Mouse (Mus musculus) midbrain, embryonic 16.5 days (tissue): ENCODE data around the gene Stxbp3. TPM values are rescaled to one million over a fixed set of nuclear protein-coding genes. Genes with fewer than 3 reads are reported as not detected.
"Not testable (repeated sequence)": the region's sequence is repeated elsewhere in the genome, so short reads cannot be mapped to it uniquely, and the experiment has no call there.

Experiments
- ATAC-seq: fragments of 200-750 bp; cut with Nextera tagmentation; 2 replicates; pipeline ENCODE4 v1.8.0; 2017; ENCODE audit warnings: moderate TSS enrichment
- H3K27ac ChIP-seq: fragments of 300-500 bp; sonication (generic); 2 replicates; pipeline ENCODE4 v1.5.1; 2014; ENCODE audit warnings: mild to moderate bottlenecking, low read length, mixed read lengths
- H3K27me3 ChIP-seq: fragments of 300-500 bp; sonication (generic); 2 replicates; pipeline ENCODE4 v1.6.1; 2014; ENCODE audit warnings: low read depth, low read length, mixed read lengths; ENCODE audit not compliant: control insufficient read depth, insufficient read depth
- H3K36me3 ChIP-seq: fragments of 300-500 bp; sonication (generic); 2 replicates; pipeline ENCODE4 v1.6.1; 2014; ENCODE audit warnings: mild to moderate bottlenecking, low read length, moderate library complexity, mixed read lengths; ENCODE audit not compliant: control insufficient read depth, insufficient read depth
- H3K4me1 ChIP-seq: fragments of 300-500 bp; sonication (generic); 2 replicates; pipeline ENCODE4 v1.6.1; 2014; ENCODE audit warnings: mild to moderate bottlenecking, low read length, mixed read lengths; ENCODE audit not compliant: control insufficient read depth, insufficient read depth
- H3K4me2 ChIP-seq: fragments of 300-500 bp; sonication (generic); 2 replicates; pipeline ENCODE4 v1.6.1; 2014; ENCODE audit warnings: mild to moderate bottlenecking, low read length, mixed read lengths
- H3K4me3 ChIP-seq: fragments of 300-500 bp; sonication (generic); 2 replicates; pipeline ENCODE4 v1.5.1; 2014; ENCODE audit warnings: low read depth, mild to moderate bottlenecking, low read length, moderate library complexity, mixed read lengths
- H3K9ac ChIP-seq: fragments of 300-500 bp; sonication (generic); 2 replicates; pipeline ENCODE4 v1.6.1; 2014; ENCODE audit warnings: low read depth, low read length, mixed read lengths
- H3K9me3 ChIP-seq: fragments of 300-500 bp; sonication (generic); replicated peaks from 2 replicates; pipeline ENCODE4 v1.6.1; 2014; ENCODE audit warnings: mild to moderate bottlenecking, low read length, mixed read lengths; ENCODE audit not compliant: control insufficient read depth, poor library complexity, severe bottlenecking
- WGBS: fragments of 180-500 bp; shearing (Covaris S2); extraction: QIAGEN DNeasy Blood & Tissue Kit; methylation state at CpG from one replicate; pipeline ENCODE4 v1.1.7; 2014; 5-methylcytosine and 5-hydroxymethylcytosine counted together
- polyA plus RNA-seq: library from polyadenylated mRNA; unstranded; fragments of >200 nt; fragmentation: Nextera tagmentation; extraction: Ambion mirVana; gene quantifications from 2 replicates; pipeline ENCODE4 v1.2.1, GENCODE M21; 2015

The Stxbp3 gene
- polyA plus RNA-seq, 1 experiment from 2014 or later = 16.2 TPM

- no peaks in the 10 kb centered on the region for H3K27me3 ChIP-seq
Observed at GRCm38 (mm10) chr3:108880544-108881507, 40.5 kb upstream of the Stxbp3 start.

GRCm38 (mm10) chr3:108879836-108880435 is 39.6 kb upstream of the Stxbp3 start:
- ATAC-seq = no peak
- Histone ChIP-seq H3K9ac (no peak overlapping the region), H3K9me3 (no peaks in the 10 kb centered on the region), H3K4me3 (no peak overlapping the region), H3K36me3 (no peaks in the 10 kb centered on the region), H3K27me3 (no peaks in the 10 kb centered on the region), H3K4me2 (no peak overlapping the region), H3K4me1 (no peaks in the 10 kb centered on the region), H3K27ac (no peak overlapping the region)
- 67% methylated on average over 5 of the region's 5 CpGs for WGBS

More at GRCm38 (mm10) chr3:108880544-108881507, 40.5 kb upstream of the Stxbp3 start:
- no peaks in the 10 kb centered on the region for H3K9me3 ChIP-seq
- no peak for ATAC-seq
- no peak overlapping the region for H3K4me3 ChIP-seq
- no peak overlapping the region for H3K4me2 ChIP-seq
- H3K9ac ChIP-seq = no peak overlapping the region
- H3K4me1 ChIP-seq = no peaks in the 10 kb centered on the region
- no peak overlapping the region for H3K27ac ChIP-seq
- 70% methylated on average over 28 of the region's 28 CpGs for WGBS
- no peaks in the 10 kb centered on the region for H3K36me3 ChIP-seq

GRCm38 (mm10) chr3:108879129-108879528 is 38.8 kb upstream of the Stxbp3 start:
- no peaks in the 10 kb centered on the region for H3K9me3 ChIP-seq
- WGBS = 65% methylated on average over 2 of the region's 2 CpGs
- no peaks in the 10 kb centered on the region for H3K4me1 ChIP-seq
- H3K27ac ChIP-seq = no peak overlapping the region
- H3K27me3 ChIP-seq = no peaks in the 10 kb centered on the region
- H3K4me3 ChIP-seq = no peak overlapping the region
- ATAC-seq = no peak
- no peak overlapping the region for H3K9ac ChIP-seq
- H3K4me2 ChIP-seq = no peak overlapping the region
- H3K36me3 ChIP-seq = no peaks in the 10 kb centered on the region

- H3K4me3 ChIP-seq = no peak overlapping the region
- no peaks in the 10 kb centered on the region for H3K4me1 ChIP-seq
- no peak overlapping the region for H3K4me2 ChIP-seq
- H3K9ac ChIP-seq = no peak overlapping the region
- no peaks in the 10 kb centered on the region for H3K36me3 ChIP-seq
- no peak overlapping the region for H3K27ac ChIP-seq
- H3K27me3 ChIP-seq = no peaks in the 10 kb centered on the region
- no peak for ATAC-seq
- 79% methylated on average over 6 of the region's 6 CpGs for WGBS
- H3K9me3 ChIP-seq = no peaks in the 10 kb centered on the region
Observed at GRCm38 (mm10) chr3:108870631-108871030, 30.3 kb upstream of the Stxbp3 start.

GRCm38 (mm10) chr3:108867449-108867848 is 27.1 kb upstream of the Stxbp3 start:
- Histone ChIP-seq H3K27ac (no peak overlapping the region), H3K36me3 (no peaks in the 10 kb centered on the region), H3K9me3 (no peaks in the 10 kb centered on the region), H3K27me3 (no peaks in the 10 kb centered on the region), H3K9ac (no peak overlapping the region), H3K4me3 (no peak overlapping the region), H3K4me2 (no peak overlapping the region), H3K4me1 (no peaks in the 10 kb centered on the region)
- ATAC-seq = no peak
- WGBS = 91% methylated on average over 3 of the region's 3 CpGs

- Histone ChIP-seq H3K4me1 (no peaks in the 10 kb centered on the region), H3K27ac (no peak overlapping the region), H3K36me3 (no peaks in the 10 kb centered on the region), H3K4me2 (no peak overlapping the region), H3K9ac (no peak overlapping the region), H3K9me3 (no peaks in the 10 kb centered on the region), H3K27me3 (no peaks in the 10 kb centered on the region), H3K4me3 (no peak overlapping the region)
- ATAC-seq = no peak
- WGBS = 91% methylated on average over 3 of the region's 3 CpGs
Observed at GRCm38 (mm10) chr3:108865676-108866075, 25.4 kb upstream of the Stxbp3 start.

GRCm38 (mm10) chr3:108865129-108865528 is 24.8 kb upstream of the Stxbp3 start:
- H3K9me3 ChIP-seq = no peaks in the 10 kb centered on the region
- ATAC-seq = no peak
- H3K4me2 ChIP-seq = no peak overlapping the region
- H3K36me3 ChIP-seq = no peaks in the 10 kb centered on the region
- no peak overlapping the region for H3K9ac ChIP-seq
- no peak overlapping the region for H3K27ac ChIP-seq
- H3K4me3 ChIP-seq = no peak overlapping the region
- no peaks in the 10 kb centered on the region for H3K4me1 ChIP-seq
- H3K27me3 ChIP-seq = no peaks in the 10 kb centered on the region
- 21% methylated on average over 3 of the region's 3 CpGs for WGBS

GRCm38 (mm10) chr3:108863091-108863490 is 22.8 kb upstream of the Stxbp3 start:
- Histone ChIP-seq H3K4me3 (no peak overlapping the region), H3K27me3 (no peaks in the 10 kb centered on the region), H3K4me2 (no peak overlapping the region), H3K27ac (no peak overlapping the region), H3K9ac (no peak overlapping the region), H3K36me3 (no peaks in the 10 kb centered on the region), H3K4me1 (peaks cover 4% of the 10 kb centered on the region), H3K9me3 (no peaks in the 10 kb centered on the region)
- WGBS = 92% methylated on average over 10 of the region's 10 CpGs
- no peak for ATAC-seq

GRCm38 (mm10) chr3:108862282-108862681 is 22.0 kb upstream of the Stxbp3 start:
- H3K4me2 ChIP-seq, ATAC-seq, H3K9me3 ChIP-seq, H3K27me3 ChIP-seq, H3K36me3 ChIP-seq, H3K4me1 ChIP-seq, H3K4me3 ChIP-seq, H3K27ac ChIP-seq, H3K9ac ChIP-seq: not testable (repeated sequence)
- whole genome bisulfite sequencing = 91% methylated on average over 4 of the region's 4 CpGs
